Mouse (Mus musculus): ENCODE results near the gene Stradb. TPM values are rescaled to one million over a fixed set of nuclear protein-coding genes. Genes with fewer than 3 reads are reported as not detected.
"Not testable (repeated sequence)": the region's sequence is repeated elsewhere in the genome, so short reads cannot be mapped to it uniquely, and the experiment has no call there.

The Stradb gene
- polyA plus RNA-seq, 1 experiment, result 8.7 TPM

DNA sequence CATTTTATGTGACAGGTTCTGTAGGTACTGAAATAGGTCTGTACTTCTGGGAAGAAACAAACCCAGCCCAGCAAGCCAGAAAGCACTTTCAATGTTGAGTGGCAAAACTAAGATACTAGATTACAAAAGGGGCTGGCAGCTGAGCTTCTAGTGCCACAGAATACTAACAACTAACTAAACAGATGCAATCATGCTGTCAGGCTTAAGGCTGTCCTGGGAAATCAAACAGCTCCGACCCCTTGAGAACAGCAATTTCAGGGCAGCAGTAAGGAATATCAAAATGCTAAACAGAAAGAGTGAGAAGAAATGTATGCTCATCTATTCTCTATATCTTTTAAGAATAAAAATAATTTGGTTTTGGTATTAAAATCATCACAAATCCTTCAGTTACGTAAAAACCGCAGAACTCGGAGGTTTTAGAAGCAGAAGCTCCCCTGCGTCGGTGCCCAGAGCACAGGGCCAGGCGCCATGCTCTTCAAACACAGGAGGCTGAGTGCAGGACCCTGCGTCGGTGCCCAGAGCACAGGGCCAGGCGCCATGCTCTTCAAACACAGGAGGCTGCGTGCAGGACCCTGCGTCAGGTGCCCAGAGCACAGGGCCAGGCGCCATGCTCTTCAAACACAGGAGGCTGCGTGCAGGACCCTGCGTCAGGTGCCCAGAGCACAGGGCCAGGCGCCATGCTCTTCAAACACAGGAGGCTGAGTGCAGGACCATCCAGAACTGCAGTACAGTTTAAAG is 14.4 kb upstream of the Stradb start:
- not testable (repeated sequence) for DNase-seq (ENCODE audit: low read depth, low spot score)
- 90% methylated on average over 16 of the region's 16 CpGs for WGBS

GRCm38 (mm10) chr1:58959682-58960081 is 13.6 kb upstream of the Stradb start:
- no peak for DNase-seq (ENCODE audit: low read depth, low spot score)
- 86% methylated on average over 2 of the region's 2 CpGs for WGBS

DNA sequence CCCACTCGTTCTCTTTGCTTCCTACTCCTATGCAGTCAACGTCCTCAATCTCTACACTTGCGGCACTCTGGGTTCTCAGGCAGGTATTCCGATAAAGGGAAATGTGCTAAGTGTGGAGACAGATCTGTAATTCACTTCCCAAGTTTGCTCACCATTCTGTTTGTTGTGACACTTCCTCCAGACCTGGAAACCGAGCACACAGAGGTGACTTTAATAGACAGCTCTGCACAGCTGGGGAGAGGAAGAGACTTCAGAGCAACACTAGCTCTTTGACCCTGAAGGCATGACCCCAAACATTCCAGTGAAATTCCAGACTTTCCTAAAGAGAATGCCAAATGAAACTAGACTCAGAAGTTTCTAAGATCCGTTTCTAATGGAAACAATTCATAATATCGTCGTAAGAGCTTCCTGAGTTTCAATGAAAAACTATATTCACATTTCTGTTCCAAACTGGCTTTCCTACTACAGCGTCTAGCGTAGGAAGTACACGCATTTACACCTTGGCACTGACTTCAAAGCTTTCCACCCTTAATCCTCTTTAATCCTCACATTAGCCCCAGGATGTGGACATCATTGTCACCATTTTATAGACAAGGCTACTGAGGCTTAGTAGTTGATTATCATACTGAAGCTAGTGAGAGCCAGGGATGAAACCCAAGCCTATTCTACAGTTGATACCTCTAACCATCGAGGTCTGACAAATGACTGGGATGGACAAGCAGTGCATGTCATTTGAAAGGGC is 12.0 kb upstream of the Stradb start:
- 51% methylated on average over 12 of the region's 12 CpGs for WGBS
- no peak for DNase-seq (ENCODE audit: low read depth, low spot score)

DNA sequence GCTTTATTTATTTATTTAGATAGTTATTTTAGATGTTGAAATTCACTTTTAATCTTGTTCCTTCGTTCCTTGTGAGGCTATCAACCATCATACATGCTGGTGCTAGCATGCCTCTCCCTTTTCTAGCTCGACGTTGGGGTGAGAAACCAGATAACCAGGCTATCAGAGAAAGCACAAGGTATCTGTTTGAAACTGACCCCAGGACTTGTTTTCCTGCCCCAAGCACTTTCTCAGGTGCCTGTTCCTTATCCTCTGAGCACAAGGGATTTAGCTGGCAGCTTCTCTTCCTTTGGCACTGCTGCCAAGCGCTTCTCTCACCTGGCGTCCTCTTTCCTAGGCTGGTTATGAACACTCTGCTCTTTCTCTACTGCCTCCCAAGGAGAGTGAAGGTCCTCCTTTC is 10.9 kb upstream of the Stradb start:
- WGBS, result 76% methylated on average over 5 of the region's 5 CpGs
- DNase-seq (ENCODE audit: low read depth, low spot score), result no peak

DNA sequence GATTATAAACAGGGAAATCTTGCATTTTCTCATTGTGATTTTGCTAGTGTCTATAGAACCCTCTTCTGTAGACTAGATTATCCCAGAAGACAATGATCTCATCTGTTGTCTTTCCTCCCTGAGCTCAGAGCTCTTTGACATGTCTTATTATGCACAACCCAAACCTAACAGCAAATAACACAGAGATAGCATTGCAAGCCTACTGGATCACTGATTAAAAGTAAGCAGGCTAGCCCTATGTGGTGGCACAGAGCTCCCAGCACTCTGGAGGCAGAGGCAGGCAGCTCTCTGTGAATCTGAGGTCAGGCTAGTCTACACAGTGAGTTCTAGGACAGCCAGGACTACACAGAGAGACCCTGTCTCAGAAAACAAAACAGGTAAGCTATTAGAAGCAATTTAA is 10.5 kb upstream of the Stradb start:
- no peak for DNase-seq (ENCODE audit: low read depth, low spot score)

GRCm38 (mm10) chr1:58967534-58967933 is 5.8 kb upstream of the Stradb start:
- no peak for DNase-seq (ENCODE audit: low read depth, low spot score)
- 34% methylated on average over 4 of the region's 4 CpGs for WGBS

- DNase-seq (ENCODE audit: low read depth, low spot score), result no peak
- 40% methylated on average over 5 of the region's 5 CpGs for WGBS
Observed at GRCm38 (mm10) chr1:58970054-58970453, 3.3 kb upstream of the Stradb start.

- 48% methylated on average over 6 of the region's 6 CpGs for WGBS
- DNase-seq (ENCODE audit: low read depth, low spot score), result no peak
Observed at GRCm38 (mm10) chr1:58971097-58971496, 2.2 kb upstream of the Stradb start.

- DNase-seq (ENCODE audit: low read depth, low spot score), result no peak
- WGBS, result under 1% methylated on average over 28 of the region's 28 CpGs
Observed at GRCm38 (mm10) chr1:58972851-58973365, 414 bp upstream of the Stradb start.

- WGBS, result 78% methylated on average over 3 of the region's 3 CpGs
Observed at GRCm38 (mm10) chr1:58982276-58982675, 9.0 kb downstream of the Stradb start.

DNA sequence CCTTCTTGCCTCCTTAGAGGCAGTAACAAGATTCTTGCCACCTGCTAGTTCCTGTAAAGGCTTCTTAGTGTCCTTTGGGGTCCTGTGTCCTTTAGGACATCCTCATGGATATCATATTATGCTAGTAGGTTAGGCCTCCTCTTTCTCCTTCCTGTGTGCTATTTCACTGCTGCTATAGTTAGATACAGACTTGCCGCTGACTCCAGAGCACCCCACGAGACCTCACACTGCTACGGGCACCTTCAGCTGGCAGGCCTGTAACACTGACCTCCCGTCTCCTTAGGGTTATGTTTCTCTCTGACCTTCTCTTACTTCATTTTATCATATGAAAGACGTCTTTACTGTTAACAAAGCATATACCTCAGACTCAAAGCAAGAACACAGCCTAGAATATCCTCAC is 11.3 kb downstream of the Stradb start:
- DNase-seq (ENCODE audit: low read depth, low spot score), result no peak
- WGBS, result 91% methylated on average over 5 of the region's 5 CpGs

More at GRCm38 (mm10) chr1:58982276-58982675, 9.0 kb downstream of the Stradb start:
- no peak for DNase-seq (ENCODE audit: low read depth, low spot score)

- DNase-seq (ENCODE audit: low read depth, low spot score), result no peak
- 48% methylated on average over 7 of the region's 7 CpGs for WGBS
Observed at GRCm38 (mm10) chr1:58993144-58993543, 19.8 kb downstream of the Stradb start.

GRCm38 (mm10) chr1:58993723-58994122 is 20.4 kb downstream of the Stradb start:
- no peak for DNase-seq (ENCODE audit: low read depth, low spot score)
- WGBS, result 62% methylated on average over 1 of the region's 1 CpGs

DNA sequence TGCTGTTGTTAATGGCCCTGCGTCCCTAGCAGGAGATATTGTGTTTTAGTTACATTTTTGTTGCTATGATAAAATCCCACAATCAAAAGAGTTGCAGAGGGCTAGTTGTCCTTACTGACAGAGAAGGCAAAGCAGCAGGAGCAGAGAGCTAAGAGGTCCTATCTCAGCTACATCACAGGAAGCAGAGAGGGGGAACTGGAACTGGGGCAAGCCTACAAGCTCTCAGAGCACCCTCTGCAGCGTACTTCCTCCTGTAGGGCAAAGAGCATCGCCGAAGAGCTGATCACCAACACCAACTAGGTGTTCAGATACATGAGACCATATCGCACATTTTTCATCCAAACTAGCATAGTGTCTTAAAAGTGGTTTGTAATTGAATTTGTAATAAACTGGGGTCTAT is 22.0 kb downstream of the Stradb start:
- WGBS, result 93% methylated on average over 5 of the region's 5 CpGs
- DNase-seq (ENCODE audit: low read depth, low spot score), result no peak

DNA sequence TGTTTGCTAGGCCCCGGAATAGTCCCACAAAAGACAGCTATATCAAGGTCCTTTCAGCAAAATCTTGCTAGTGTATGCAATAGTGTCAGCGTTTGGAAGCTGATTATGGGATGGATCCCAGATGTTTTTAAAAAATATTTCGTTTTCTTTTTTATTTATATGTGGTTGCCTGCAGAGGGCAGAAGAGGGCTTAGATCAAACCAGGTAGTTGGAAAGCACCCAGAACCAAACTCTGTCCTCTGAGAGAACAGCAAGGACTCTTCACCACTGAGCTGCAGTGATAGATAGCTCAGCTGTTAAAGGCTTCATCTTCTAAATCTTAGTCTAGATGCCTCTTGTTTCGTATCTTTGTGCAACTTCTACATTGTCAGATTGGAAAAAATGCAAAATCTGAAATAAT is 35.9 kb downstream of the Stradb start:
- 37% methylated on average over 4 of the region's 4 CpGs for WGBS
- DNase-seq (ENCODE audit: low read depth, low spot score), result no peak

DNA sequence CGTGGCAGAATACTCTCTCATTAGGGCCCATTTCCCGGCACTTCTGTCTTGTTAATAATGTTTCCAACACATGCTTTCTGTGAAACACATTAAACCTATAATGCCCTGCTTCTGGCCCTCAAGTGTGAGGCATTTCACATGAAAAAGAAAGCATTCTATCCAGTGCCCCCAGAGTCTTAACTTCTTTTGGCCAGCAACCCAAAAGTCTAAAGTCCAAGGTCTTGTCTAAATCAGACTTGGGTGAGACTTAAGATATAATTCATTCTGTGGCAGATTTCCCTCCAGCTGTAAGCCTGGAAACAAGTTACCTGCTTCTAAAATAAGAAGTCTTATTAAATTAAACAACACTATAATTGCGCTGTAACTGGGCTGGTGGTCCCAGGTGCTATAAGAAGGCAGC is 48.2 kb downstream of the Stradb start:
- 29% methylated on average over 3 of the region's 3 CpGs for WGBS
- no peak for DNase-seq (ENCODE audit: low read depth, low spot score)

- 72% methylated on average over 5 of the region's 5 CpGs for WGBS
- no peak for DNase-seq (ENCODE audit: low read depth, low spot score)
Observed at GRCm38 (mm10) chr1:59037723-59038122, 64.4 kb downstream of the Stradb start.
